Mouse (Mus musculus): Measurements from ENCODE around the gene Gm17577. TPM values are rescaled to one million over a fixed set of nuclear protein-coding genes. Genes with fewer than 3 reads are reported as not detected.
"Not testable (repeated sequence)": the region's sequence is repeated elsewhere in the genome, so short reads cannot be mapped to it uniquely, and the experiment has no call there.

Gm17577 gene
- not detected for polyA plus RNA-seq (2012; fragmentation: generic; extraction: Trizol)

DNA sequence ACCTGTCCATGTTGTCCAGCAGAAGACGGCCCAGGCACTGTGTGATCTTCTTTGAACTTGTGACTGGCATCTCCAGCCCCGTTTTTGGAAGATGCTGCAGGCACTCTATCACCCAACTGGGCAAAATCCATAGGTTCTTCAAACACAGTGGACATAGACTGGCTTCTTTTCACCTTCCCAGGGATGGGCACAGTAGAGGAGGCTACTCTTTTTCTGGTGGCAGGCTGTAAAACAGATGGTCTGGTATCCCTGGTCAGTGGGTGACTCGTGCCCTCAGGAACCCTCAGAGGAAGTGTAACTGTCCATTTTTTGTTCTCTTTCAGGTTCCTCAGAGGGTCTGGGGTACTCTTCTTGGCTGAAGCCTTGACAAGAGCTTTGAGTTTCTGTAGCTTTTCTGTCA, at the start of gene Gm17577:
Gene Gm17577 (minus strand): TSS at position 101 of the 400 bp plus-strand sequence.
- H3K27me3 ChIP-seq (ENCODE audit: control insufficient read depth, insufficient read depth, insufficient read length); H3K4me2 ChIP-seq (ENCODE audit: low read depth); H3K36me3 ChIP-seq (ENCODE audit: control insufficient read depth, insufficient read depth); H3K4me3 ChIP-seq; H3K79me2 ChIP-seq (ENCODE audit: control insufficient read depth, insufficient read depth); H3ac ChIP-seq (ENCODE audit: control insufficient read depth, insufficient read length): not testable (repeated sequence)

DNA sequence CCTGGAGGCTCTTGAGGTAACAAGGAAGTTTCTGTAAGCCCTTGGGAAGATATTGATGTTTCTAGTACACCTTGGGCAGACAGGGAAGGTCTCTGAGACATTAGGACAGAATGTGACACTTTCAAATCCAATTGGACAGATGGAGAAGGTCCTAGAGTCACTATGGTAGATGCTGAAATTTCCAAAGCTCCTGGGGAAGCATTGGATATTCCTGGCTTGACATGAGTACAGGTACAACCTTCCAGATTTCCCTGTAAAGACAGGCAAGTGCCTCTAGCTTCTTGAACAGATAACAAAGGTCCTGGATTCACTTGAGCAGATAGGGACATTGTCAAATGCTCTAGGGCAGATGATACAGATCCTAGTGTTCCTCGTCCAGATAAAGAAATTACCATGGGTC, 24.3 kb downstream of the Gm17577 start, which contains the start of gene Srsx:
Gene Srsx (minus strand): TSS at position 101 of the 400 bp plus-strand sequence.
- H3ac ChIP-seq (ENCODE audit: control insufficient read depth, insufficient read length); H3K79me2 ChIP-seq (ENCODE audit: control insufficient read depth, insufficient read depth); H3K27me3 ChIP-seq (ENCODE audit: control insufficient read depth, insufficient read depth, insufficient read length); H3K4me3 ChIP-seq; H3K4me2 ChIP-seq (ENCODE audit: low read depth); H3K36me3 ChIP-seq (ENCODE audit: control insufficient read depth, insufficient read depth): not testable (repeated sequence)

Other genes with a start within 250 kb of the Gm17577 start
- gene Gm17521, start 217.2 kb downstream of the Gm17577 start, polyA plus RNA-seq (2012; fragmentation: generic; extraction: Trizol), result not detected
- 0.06 TPM for gene Cldn34c1, start 143.4 kb downstream of the Gm17577 start, polyA plus RNA-seq (2012; fragmentation: generic; extraction: Trizol)
- gene Srsx, start 24.4 kb downstream of the Gm17577 start, polyA plus RNA-seq (2012; fragmentation: generic; extraction: Trizol), result not detected

All from myocyte (in vitro differentiated cells).